In genomic region chr6:136884766-136885165, GRCm38 (mm10) we compare ENCODE assay signal across 30 mouse cellular contexts. TPM values are rescaled to one million over a fixed set of nuclear protein-coding genes. Genes with fewer than 3 reads are reported as not detected.
"Had no signal": no experiment of that assay in that cellular context is flagged by ENCODE, and none has a peak within 500 bp of the region (broad histone marks: within the 10 kb centered on the region; RNA-seq: fewer than 3 reads in every experiment).

No protein-coding gene starts in this region.

RNA-seq across cellular contexts. Expression of gene Mgp, which starts 9.1 kb away (rescaled TPM):
- total RNA-seq: hematopoietic stem cell, adult 5-6 weeks had no signal

RNA-seq across cellular contexts. Expression of gene Art4, which starts 27.2 kb away (rescaled TPM):
- total RNA-seq: forebrain, postnatal 0 days; gastrocnemius, adult 18-20 months; layer of hippocampus, adult 18-20 months; layer of hippocampus, postnatal 14 days; layer of hippocampus, postnatal 36 days; left cerebral cortex, adult 18-20 months; left cerebral cortex, adult 8-10 months; left cerebral cortex, postnatal 4 days had no signal

RNA-seq across cellular contexts. Expression of gene Erp27, which starts 37.2 kb away (rescaled TPM):
- total RNA-seq: gastrocnemius, adult 18-20 months; gastrocnemius, adult 8-10 months; gastrocnemius, postnatal 14 days; gastrocnemius, postnatal 36 days; heart, adult 2 months; heart, postnatal 36 days; hematopoietic stem cell, adult 5-6 weeks; hindbrain, postnatal 0 days; left cerebral cortex, adult 18-20 months; left cerebral cortex, adult 8-10 months; left cerebral cortex, postnatal 25 days had no signal
- polyA plus RNA-seq: hindbrain, embryonic 13.5 days; hindbrain, embryonic 15.5 days; hindbrain, postnatal 0 days had no signal

RNA-seq across cellular contexts. Expression of gene Pde6h, which starts 38.9 kb away (rescaled TPM):
- total RNA-seq: gastrocnemius, adult 18-20 months; gastrocnemius, adult 8-10 months; gastrocnemius, postnatal 14 days; gastrocnemius, postnatal 36 days; heart, postnatal 36 days; hematopoietic stem cell, adult 5-6 weeks; hindbrain, postnatal 0 days had no signal
- polyA plus RNA-seq: heart, embryonic 13.5 days; hindbrain, embryonic 11.5 days; hindbrain, embryonic 13.5 days; intestine, embryonic 14.5 days; limb, embryonic 11.5 days; liver, embryonic 11.5 days; liver, embryonic 13.5 days; liver, embryonic 15.5 days had no signal

RNA-seq across cellular contexts. Expression of gene Smco3, which starts 49.5 kb away (rescaled TPM):
- total RNA-seq: heart, adult 2 months; heart, postnatal 14 days; heart, postnatal 36 days; hematopoietic stem cell, adult 5-6 weeks had no signal
- polyA plus RNA-seq: heart, embryonic 11.5 days; heart, embryonic 15.5 days; heart, postnatal 0 days; hindbrain, embryonic 11.5 days; large intestine, adult 2 months; limb, embryonic 11.5 days; liver, embryonic 11.5 days; liver, embryonic 13.5 days; liver, embryonic 15.5 days had no signal
